Mouse (Mus musculus) erythroblast, embryonic 14.5 days (primary cell): Measurements from ENCODE around the gene Robo2.

Experiments used
- GATA1 ChIP-seq: IDR thresholded peaks from 2 replicates; pipeline ENCODE4 v1.6.1; 2012; ENCODE audit warnings: low read length, inconsistent platforms, mixed read lengths
- TAL1 ChIP-seq: IDR thresholded peaks from 3 replicates; pipeline ENCODE4 v1.6.1; 2012; ENCODE audit warnings: low read length, inconsistent platforms, mixed read lengths

- TF ChIP-seq TAL1 (no peak), GATA1 (no peak)
Observed at GRCm38 (mm10) chr16:73881911-73882310, 529.7 kb downstream of the Robo2 start.
